Mouse (Mus musculus) forebrain, embryonic 14.5 days (tissue): ENCODE measurements around the gene Tbpl1. TPM values are rescaled to one million over a fixed set of nuclear protein-coding genes. Genes with fewer than 3 reads are reported as not detected.

ENCODE experiments used
- ATAC-seq: fragments of 200-750 bp; cut with Nextera tagmentation; 2 replicates; pipeline ENCODE4 v1.8.0; 2017; ENCODE audit warnings: mild to moderate bottlenecking, moderate library complexity
- DNase-seq: peaks from one replicate; pipeline ENCODE4 v3.0.0-alpha.2; 2015; ENCODE audit warnings: low spot score
- H3K27ac ChIP-seq: fragments of 300-500 bp; sonication (generic); 2 replicates; pipeline ENCODE4 v1.5.1; 2014; ENCODE audit warnings: low read depth, mild to moderate bottlenecking, control low read depth, low read length, moderate library complexity
- H3K27me3 ChIP-seq: fragments of 300-500 bp; sonication (generic); replicated peaks from 2 replicates; pipeline ENCODE4 v1.6.1; 2014; ENCODE audit warnings: low read length, control low read depth, mixed read lengths; ENCODE audit not compliant: control insufficient read depth, insufficient read depth
- H3K36me3 ChIP-seq: fragments of 300-500 bp; sonication (generic); 2 replicates; pipeline ENCODE4 v1.6.1; 2014; ENCODE audit warnings: low read length, control low read depth; ENCODE audit not compliant: control insufficient read depth, insufficient read depth
- H3K4me1 ChIP-seq: fragments of 300-500 bp; sonication (generic); 2 replicates; pipeline ENCODE4 v1.6.1; 2014; ENCODE audit warnings: antibody characterized with exemption, low read length, control low read depth; ENCODE audit not compliant: control insufficient read depth, insufficient read depth
- H3K4me2 ChIP-seq: fragments of 300-500 bp; sonication (generic); 2 replicates; pipeline ENCODE4 v1.6.1; 2014; ENCODE audit warnings: mild to moderate bottlenecking, control low read depth, low read length
- H3K4me3 ChIP-seq: fragments of 300-500 bp; sonication (generic); 2 replicates; pipeline ENCODE4 v1.5.1; 2014; ENCODE audit warnings: low read depth, low read length, control low read depth
- H3K9ac ChIP-seq: fragments of 300-500 bp; sonication (generic); 2 replicates; pipeline ENCODE4 v1.6.1; 2014; ENCODE audit warnings: mild to moderate bottlenecking, low read length, control low read depth, moderate library complexity
- H3K9me3 ChIP-seq: fragments of 300-500 bp; sonication (generic); replicated peaks from 2 replicates; pipeline ENCODE4 v1.6.1; 2016; ENCODE audit warnings: low read length, control low read depth, mixed read lengths; ENCODE audit not compliant: control insufficient read depth
- whole genome bisulfite sequencing: fragments of 180-500 bp; shearing (Covaris S2); extraction: QIAGEN DNeasy Blood & Tissue Kit; methylation state at CpG from one replicate; pipeline ENCODE4 v1.1.7; 2014; 5-methylcytosine and 5-hydroxymethylcytosine counted together
- polyA plus RNA-seq: library from polyadenylated mRNA; unstranded; fragments of >200 nt; fragmentation: Nextera tagmentation; extraction: Ambion mirVana; gene quantifications from 2 replicates; pipeline ENCODE4 v1.2.1, GENCODE M21; 2014

Gene Tbpl1
- polyA plus RNA-seq, 1 experiment from 2014 or later: 108 TPM

DNA sequence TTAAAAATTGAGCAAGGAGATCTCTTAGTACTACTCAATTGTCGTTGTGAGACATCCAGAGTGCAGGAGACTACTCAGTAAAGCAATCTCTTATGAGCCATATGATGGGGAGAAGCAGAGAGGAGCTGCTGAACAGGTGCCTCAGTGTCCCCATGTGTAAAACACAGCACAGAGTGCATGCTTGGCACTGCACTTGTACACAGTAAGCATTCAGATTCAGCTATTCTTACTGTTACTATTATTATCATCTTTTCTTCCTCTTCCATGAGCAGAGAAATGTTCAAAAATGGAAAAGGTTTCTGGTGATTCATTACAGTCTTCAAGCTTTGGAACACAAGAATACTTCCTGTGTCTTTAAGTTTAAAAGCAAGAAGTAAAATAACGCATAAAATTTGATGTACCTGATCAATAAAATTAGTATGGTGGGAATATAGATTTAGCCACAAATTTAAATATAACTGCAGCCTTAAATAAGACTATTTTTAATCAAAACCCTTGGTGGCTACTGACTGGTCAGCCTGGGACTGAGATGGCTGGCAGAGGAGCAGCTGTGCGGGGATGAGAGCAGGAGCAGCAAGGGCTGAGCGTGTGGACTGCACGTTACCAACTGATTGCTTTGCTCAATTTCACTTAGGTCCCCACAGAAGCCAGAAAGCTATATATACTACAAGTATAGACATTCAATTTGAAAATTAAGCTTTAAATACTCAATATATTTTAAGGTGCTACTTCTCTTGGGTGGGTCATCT lies 10.8 kb downstream of the Tbpl1 start:
- ATAC-seq (no peak), DNase-seq (no peak)
- Histone ChIP-seq H3K9ac (no peak overlapping the region), H3K9me3 (no peaks in the 10 kb centered on the region), H3K4me2 (no peak overlapping the region), H3K4me1 (no peaks in the 10 kb centered on the region), H3K4me3 (no peak overlapping the region), H3K27ac (no peak overlapping the region), H3K27me3 (no peaks in the 10 kb centered on the region), H3K36me3 (no peaks in the 10 kb centered on the region)
- WGBS: 88% methylated on average over 5 of the region's 5 CpGs

DNA sequence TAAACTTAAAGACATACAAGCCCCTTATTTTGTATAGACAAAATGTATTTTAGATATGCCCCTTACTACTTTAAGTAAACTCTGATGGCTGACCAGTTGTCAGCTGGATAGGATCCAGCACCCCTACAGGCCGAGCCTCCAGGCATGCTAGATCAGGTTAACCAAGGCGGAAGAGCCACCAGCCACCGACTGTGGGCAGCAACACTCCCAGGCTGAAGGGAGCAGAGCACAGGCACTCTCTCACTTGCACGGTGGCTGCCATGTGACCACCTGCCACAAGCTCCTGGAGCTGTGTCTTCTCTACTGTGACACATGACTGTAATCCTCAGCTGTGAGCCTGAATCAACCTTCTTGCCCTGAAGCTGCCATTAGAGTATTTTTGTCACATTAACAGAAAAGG lies 13.3 kb downstream of the Tbpl1 start:
- Histone ChIP-seq H3K36me3 (no peaks in the 10 kb centered on the region), H3K9ac (no peak overlapping the region), H3K9me3 (no peaks in the 10 kb centered on the region), H3K27me3 (no peaks in the 10 kb centered on the region), H3K4me3 (no peak overlapping the region), H3K4me2 (no peak overlapping the region), H3K4me1 (no peaks in the 10 kb centered on the region), H3K27ac (no peak overlapping the region)
- ATAC-seq (no peak), DNase-seq (no peak)
- 40% methylated on average over 4 of the region's 4 CpGs for WGBS

DNA sequence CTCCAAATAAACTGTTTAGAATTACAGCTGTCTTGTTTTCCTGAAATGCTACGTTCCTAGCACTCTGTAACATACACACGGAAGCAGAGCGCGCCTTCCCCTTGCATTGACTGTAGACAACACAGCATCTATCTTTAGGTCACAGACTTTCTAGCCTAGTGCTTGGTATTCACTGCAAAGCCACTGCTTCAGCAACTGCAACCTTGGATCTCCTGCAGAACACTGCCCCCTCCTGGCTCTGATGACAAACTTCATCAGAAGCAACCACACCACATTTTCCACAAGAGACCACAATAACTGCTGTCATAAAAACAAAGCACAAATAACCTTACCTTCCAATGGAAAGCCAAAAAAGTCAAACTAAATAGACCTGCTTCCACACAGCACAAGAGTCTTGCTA lies 17.2 kb downstream of the Tbpl1 start:
- H3K9me3 ChIP-seq: no peaks in the 10 kb centered on the region
- H3K4me1 ChIP-seq: no peaks in the 10 kb centered on the region
- 85% methylated on average over 4 of the region's 4 CpGs for WGBS
- no peak overlapping the region for H3K27ac ChIP-seq
- ATAC-seq: peak; percentile 56
- H3K36me3 ChIP-seq: peaks cover 14% of the 10 kb centered on the region
- no peak overlapping the region for H3K4me3 ChIP-seq
- H3K27me3 ChIP-seq: no peaks in the 10 kb centered on the region
- DNase-seq: peak; percentile 76
- no peak overlapping the region for H3K4me2 ChIP-seq
- no peak overlapping the region for H3K9ac ChIP-seq

DNA sequence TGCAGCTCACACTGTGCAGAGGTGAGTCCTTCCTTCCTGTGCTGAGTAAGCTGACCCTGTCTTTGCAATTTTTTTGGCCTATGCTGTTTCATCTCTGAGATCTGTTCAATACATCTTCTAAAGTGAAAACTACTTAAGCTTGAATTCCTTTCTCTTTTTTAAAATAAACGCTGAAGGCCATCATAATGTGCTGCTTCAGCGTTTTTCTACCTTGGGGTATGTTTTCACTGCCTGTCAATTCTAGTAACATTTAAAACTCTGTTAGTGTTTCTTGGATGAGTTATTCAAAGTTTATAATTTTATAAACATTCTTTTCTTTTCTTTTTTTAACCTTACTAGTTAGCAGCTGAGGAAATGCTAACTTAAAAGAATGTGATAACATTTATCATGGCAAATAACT lies 18.8 kb downstream of the Tbpl1 start:
- Histone ChIP-seq H3K9me3 (no peaks in the 10 kb centered on the region), H3K9ac (no peak overlapping the region), H3K36me3 (peaks cover 30% of the 10 kb centered on the region), H3K4me2 (no peak overlapping the region), H3K27ac (no peak overlapping the region), H3K4me1 (no peaks in the 10 kb centered on the region), H3K27me3 (no peaks in the 10 kb centered on the region), H3K4me3 (no peak overlapping the region)
- WGBS: 92% methylated on average over 2 of the region's 2 CpGs
- DNase-seq: no peak
- ATAC-seq: no peak

DNA sequence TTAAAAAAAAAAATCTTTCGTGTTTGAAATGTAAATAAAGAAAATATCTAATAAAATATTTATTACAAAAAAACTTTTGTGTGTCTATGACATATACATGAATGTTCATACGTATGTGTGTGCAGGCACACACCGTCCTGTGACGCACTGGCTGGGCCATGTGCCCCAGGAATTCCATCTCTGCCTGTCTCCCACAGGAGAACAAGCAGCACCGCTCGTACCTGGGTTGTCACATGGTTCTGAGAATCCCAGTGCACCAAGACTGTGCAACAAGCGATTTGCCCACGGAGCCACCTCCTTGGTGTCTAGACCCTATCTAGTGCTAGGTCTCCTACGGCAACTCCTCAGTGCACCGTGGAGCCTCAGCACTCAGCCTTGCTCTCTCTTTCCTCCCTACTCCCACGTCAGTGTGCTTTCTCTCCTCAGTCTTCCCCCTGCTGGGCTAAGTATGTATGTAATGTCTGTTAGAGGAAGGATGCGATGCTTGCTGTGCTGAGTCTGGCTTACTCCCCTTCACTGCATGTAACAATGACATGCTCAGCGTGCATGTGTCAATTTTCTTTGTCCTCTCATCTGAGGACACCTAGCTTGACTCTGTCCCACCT lies 21.5 kb downstream of the Tbpl1 start:
- Histone ChIP-seq H3K36me3 (peaks cover 56% of the 10 kb centered on the region), H3K9me3 (no peaks in the 10 kb centered on the region), H3K4me1 (no peaks in the 10 kb centered on the region), H3K4me3 (no peak overlapping the region), H3K27me3 (no peaks in the 10 kb centered on the region), H3K27ac (0 out of 2 replicates have a peak overlapping the region, but pooled peaks have one; percentile 2), H3K9ac (no peak overlapping the region), H3K4me2 (no peak overlapping the region)
- ATAC-seq: no peak
- WGBS: 85% methylated on average over 13 of the region's 13 CpGs
- DNase-seq: no peak

DNA sequence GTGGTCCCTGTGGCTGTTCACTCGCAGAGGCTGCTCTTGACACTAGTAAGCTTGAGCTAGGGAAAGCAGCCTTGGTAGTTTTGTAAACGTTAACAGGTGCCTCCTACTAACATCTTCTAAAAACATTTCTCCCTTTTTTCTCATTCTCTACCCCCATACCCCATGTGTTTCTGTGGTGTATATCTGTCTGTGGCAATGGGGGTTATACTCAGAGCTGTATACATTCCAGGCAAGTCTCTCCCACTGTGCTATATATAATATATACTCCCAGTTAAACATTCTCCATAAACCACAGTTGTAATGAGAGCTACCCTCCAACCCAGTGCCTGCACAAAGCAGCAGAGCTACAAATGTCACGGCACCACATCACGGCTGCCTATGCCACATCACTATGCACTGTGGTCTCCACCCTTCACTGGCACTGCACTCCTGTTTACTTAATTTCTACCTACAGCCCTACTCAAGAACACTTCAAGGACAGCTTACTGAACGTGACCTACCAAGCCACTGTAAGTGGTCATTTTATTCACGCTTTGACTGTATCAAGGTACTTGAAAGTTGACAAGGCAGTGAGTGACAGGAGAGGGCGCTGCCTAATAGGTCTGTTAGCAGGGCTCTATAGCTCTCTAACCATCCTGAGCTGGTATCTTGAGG lies 23.4 kb downstream of the Tbpl1 start:
- Histone ChIP-seq H3K27me3 (no peaks in the 10 kb centered on the region), H3K36me3 (peaks cover 67% of the 10 kb centered on the region), H3K9me3 (no peaks in the 10 kb centered on the region), H3K9ac (no peak overlapping the region), H3K4me2 (no peak overlapping the region), H3K4me1 (no peaks in the 10 kb centered on the region), H3K27ac (no peak overlapping the region), H3K4me3 (no peak overlapping the region)
- ATAC-seq (no peak), DNase-seq (no peak)
- WGBS: 91% methylated on average over 7 of the region's 7 CpGs

DNA sequence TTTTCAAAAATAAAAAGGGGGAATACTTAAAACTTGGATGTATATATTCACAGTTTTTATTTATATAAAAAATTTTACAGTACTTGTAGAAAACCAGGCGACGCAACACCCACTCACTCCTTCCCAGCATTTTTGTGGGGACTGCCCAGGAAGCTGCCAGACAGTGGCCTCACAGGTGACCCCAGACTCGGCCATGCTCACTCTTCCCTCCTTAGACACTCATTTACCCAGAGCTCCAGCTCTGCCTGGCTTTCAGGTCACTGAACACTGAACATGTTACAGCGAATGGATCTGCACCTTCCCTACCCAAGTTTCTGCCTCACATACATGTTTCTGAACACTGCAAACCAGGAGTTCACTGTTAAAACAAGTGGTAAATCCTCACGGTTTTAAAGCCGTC lies 27.9 kb downstream of the Tbpl1 start:
- DNase-seq (no peak), ATAC-seq (no peak)
- Histone ChIP-seq H3K36me3 (peaks cover 59% of the 10 kb centered on the region), H3K27me3 (no peaks in the 10 kb centered on the region), H3K4me2 (no peak overlapping the region), H3K4me1 (no peaks in the 10 kb centered on the region), H3K9ac (no peak overlapping the region), H3K9me3 (no peaks in the 10 kb centered on the region), H3K27ac (no peak overlapping the region), H3K4me3 (no peak overlapping the region)
- 88% methylated on average over 6 of the region's 6 CpGs for WGBS

DNA sequence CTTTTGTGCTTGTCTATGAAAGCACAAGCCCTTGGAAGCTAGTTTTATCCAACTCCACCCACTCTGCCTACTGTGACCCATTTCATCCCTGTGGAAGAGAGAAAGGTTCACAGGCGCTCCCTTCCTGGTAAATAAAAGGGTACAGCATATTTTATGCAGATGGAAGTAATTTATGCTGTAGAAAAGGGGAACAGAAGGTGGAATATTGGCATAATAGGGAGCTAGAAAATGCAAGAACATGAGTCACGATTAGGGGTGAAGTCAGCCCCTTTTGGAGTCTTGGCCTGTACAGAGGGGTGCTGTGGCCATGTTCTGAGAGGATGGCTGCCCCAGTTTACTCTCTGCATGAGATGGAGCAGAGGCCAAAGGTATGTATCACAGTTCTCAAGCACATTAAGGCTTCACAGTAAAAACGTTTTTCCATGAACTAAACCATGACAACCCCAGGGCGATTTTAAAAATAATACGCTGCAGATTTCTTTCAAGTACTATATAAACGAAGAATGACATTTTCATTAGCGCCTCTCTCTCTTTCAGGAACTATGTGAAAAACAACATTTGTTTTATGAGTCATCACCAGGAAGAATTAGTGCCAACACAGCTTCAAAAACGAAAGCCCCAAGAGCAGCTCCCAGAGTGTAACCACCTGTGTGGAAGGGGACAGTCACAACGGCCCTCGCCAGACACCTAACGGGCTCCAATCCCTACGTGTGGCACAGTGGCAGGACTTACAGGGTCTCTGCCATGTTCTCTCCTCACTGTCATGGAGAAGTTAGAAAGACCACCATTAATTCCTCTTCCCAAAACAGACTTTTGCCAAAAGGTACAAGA lies 30.0 kb downstream of the Tbpl1 start:
- Histone ChIP-seq H3K27me3 (no peaks in the 10 kb centered on the region), H3K36me3 (peaks cover 38% of the 10 kb centered on the region), H3K9ac (no peak overlapping the region), H3K9me3 (no peaks in the 10 kb centered on the region), H3K4me3 (no peak overlapping the region), H3K27ac (0 out of 2 replicates have a peak overlapping the region, but pooled peaks have one; percentile 21), H3K4me2 (no peak overlapping the region), H3K4me1 (no peaks in the 10 kb centered on the region)
- peak; percentile 33; the same call in 1 of the 2 replicates for ATAC-seq
- 79% methylated on average over 12 of the region's 12 CpGs for WGBS
- no peak for DNase-seq
